Mouse (Mus musculus): ENCODE results near the gene Ulk4. TPM values are rescaled to one million over a fixed set of nuclear protein-coding genes. Genes with fewer than 3 reads are reported as not detected.
"Not testable (repeated sequence)": the region's sequence is repeated elsewhere in the genome, so short reads cannot be mapped to it uniquely, and the experiment has no call there.

Ulk4 gene
- polyA plus RNA-seq, 1 experiment from 2014 or later, result 23.2 TPM

GRCm38 (mm10) chr9:120918642-120919041, 358.4 kb downstream of the Ulk4 start:
- Histone ChIP-seq H3K9ac (replicated peaks) (no peak overlapping the region), H3K4me2 (ENCODE audit: low read depth, low read length) (no peak overlapping the region), H3K27me3 (ENCODE audit: insufficient read depth, low read length) (no peaks in the 10 kb centered on the region), H3K4me1 (ENCODE audit: insufficient read depth) (no peaks in the 10 kb centered on the region), H3K4me3 (ENCODE audit: low read depth, low read length) (no peak overlapping the region), H3K36me3 (replicated peaks; ENCODE audit: insufficient read depth, low read length) (no peaks in the 10 kb centered on the region), H3K9me3 (ENCODE audit: low read length) (no peaks in the 10 kb centered on the region), H3K27ac (ENCODE audit: low read depth) (no peak overlapping the region)
- DNase-seq (no peak), ATAC-seq (no peak)
- TF ChIP-seq CTCF (IDR thresholded peaks at IDR 0.05; ENCODE audit: low read depth) (no peak), EP300 (IDR thresholded peaks at IDR 0.05; ENCODE audit: low read depth) (no peak)
- WGBS (ENCODE audit: insufficient replicate concordance), result 43% methylated on average over 6 of the region's 6 CpGs

- H3K4me3 ChIP-seq (ENCODE audit: low read depth, low read length), result no peak overlapping the region
- H3K4me1 ChIP-seq (ENCODE audit: insufficient read depth), result no peaks in the 10 kb centered on the region
- H3K9me3 ChIP-seq (ENCODE audit: low read length), result no peaks in the 10 kb centered on the region
- DNase-seq (no peak), ATAC-seq (no peak)
- WGBS (ENCODE audit: insufficient replicate concordance), result 78% methylated on average over 5 of the region's 5 CpGs
- no peak for TF ChIP-seq CTCF (IDR thresholded peaks at IDR 0.05; ENCODE audit: low read depth)
- TF ChIP-seq EP300 (IDR thresholded peaks at IDR 0.05; ENCODE audit: low read depth), result no peak
- no peaks in the 10 kb centered on the region for H3K27me3 ChIP-seq (ENCODE audit: insufficient read depth, low read length)
- no peaks in the 10 kb centered on the region for H3K36me3 ChIP-seq (replicated peaks; ENCODE audit: insufficient read depth, low read length)
- no peak overlapping the region for H3K9ac ChIP-seq (replicated peaks)
- H3K27ac ChIP-seq (ENCODE audit: low read depth), result no peak overlapping the region
- H3K4me2 ChIP-seq (ENCODE audit: low read depth, low read length), result no peak overlapping the region
Observed at GRCm38 (mm10) chr9:120918211-120918610, 358.8 kb downstream of the Ulk4 start.

- not testable (repeated sequence) for H3K9ac ChIP-seq (replicated peaks); H3K36me3 ChIP-seq (replicated peaks; ENCODE audit: insufficient read depth, low read length); H3K4me3 ChIP-seq (ENCODE audit: low read depth, low read length); ATAC-seq; H3K4me1 ChIP-seq (ENCODE audit: insufficient read depth); H3K4me2 ChIP-seq (ENCODE audit: low read depth, low read length); H3K27me3 ChIP-seq (ENCODE audit: insufficient read depth, low read length); DNase-seq; H3K9me3 ChIP-seq (ENCODE audit: low read length); H3K27ac ChIP-seq (ENCODE audit: low read depth)
- 81% methylated on average over 2 of the region's 2 CpGs for WGBS (ENCODE audit: insufficient replicate concordance)
Observed at GRCm38 (mm10) chr9:120917619-120918018, 359.4 kb downstream of the Ulk4 start.

DNA sequence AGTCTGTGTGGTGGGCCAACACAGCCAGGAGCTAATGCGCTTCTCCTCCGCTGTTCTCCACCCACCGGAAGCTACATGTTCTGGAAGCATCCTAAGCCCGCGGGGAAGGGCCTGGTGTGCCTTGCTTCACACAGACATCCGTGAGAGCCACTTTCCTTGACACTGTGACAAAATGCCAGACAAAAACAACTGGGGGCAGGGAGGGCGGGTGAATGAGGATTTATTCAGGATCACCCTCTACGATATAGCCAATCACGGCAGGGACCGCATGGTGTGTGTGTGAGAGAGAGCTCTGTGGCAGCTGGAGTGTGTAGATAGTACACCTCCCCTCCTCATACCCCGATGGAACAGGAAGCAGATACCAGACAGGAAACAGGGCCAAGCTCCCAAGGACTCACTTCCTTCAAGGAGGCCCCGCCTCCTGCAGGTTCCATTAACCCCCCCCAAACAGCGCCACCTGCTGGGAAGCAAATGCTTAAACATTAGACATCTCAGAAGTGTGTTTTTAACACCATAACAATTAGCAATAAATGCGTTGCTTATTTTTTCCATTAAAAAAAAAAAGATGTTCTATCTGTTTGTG, 362.0 kb downstream of the Ulk4 start:
- no peak overlapping the region for H3K27ac ChIP-seq (ENCODE audit: low read depth)
- no peak overlapping the region for H3K9ac ChIP-seq (replicated peaks)
- ATAC-seq, result peak; percentile 87
- peak; percentile 80 for DNase-seq
- no peaks in the 10 kb centered on the region for H3K27me3 ChIP-seq (ENCODE audit: insufficient read depth, low read length)
- H3K4me1 ChIP-seq (ENCODE audit: insufficient read depth), result no peaks in the 10 kb centered on the region
- H3K4me2 ChIP-seq (ENCODE audit: low read depth, low read length), result no peak overlapping the region
- no peaks in the 10 kb centered on the region for H3K9me3 ChIP-seq (ENCODE audit: low read length)
- 48% methylated on average over 14 of the region's 14 CpGs for WGBS (ENCODE audit: insufficient replicate concordance)
- TF ChIP-seq CTCF (IDR thresholded peaks at IDR 0.05; ENCODE audit: low read depth) (peak; percentile 70), EP300 (IDR thresholded peaks at IDR 0.05; ENCODE audit: low read depth) (peak; percentile 80)
- no peaks in the 10 kb centered on the region for H3K36me3 ChIP-seq (replicated peaks; ENCODE audit: insufficient read depth, low read length)
- no peak overlapping the region for H3K4me3 ChIP-seq (ENCODE audit: low read depth, low read length)

- H3K36me3 ChIP-seq (replicated peaks; ENCODE audit: insufficient read depth, low read length), result no peaks in the 10 kb centered on the region
- WGBS (ENCODE audit: insufficient replicate concordance), result 80% methylated on average over 4 of the region's 4 CpGs
- TF ChIP-seq EP300 (IDR thresholded peaks at IDR 0.05; ENCODE audit: low read depth) (no peak), CTCF (IDR thresholded peaks at IDR 0.05; ENCODE audit: low read depth) (no peak)
- no peak overlapping the region for H3K9ac ChIP-seq (replicated peaks)
- H3K4me1 ChIP-seq (ENCODE audit: insufficient read depth), result no peaks in the 10 kb centered on the region
- H3K9me3 ChIP-seq (ENCODE audit: low read length), result no peaks in the 10 kb centered on the region
- no peak overlapping the region for H3K4me2 ChIP-seq (ENCODE audit: low read depth, low read length)
- H3K27me3 ChIP-seq (ENCODE audit: insufficient read depth, low read length), result no peaks in the 10 kb centered on the region
- DNase-seq (no peak), ATAC-seq (no peak)
- H3K27ac ChIP-seq (ENCODE audit: low read depth), result no peak overlapping the region
- no peak overlapping the region for H3K4me3 ChIP-seq (ENCODE audit: low read depth, low read length)
Observed at GRCm38 (mm10) chr9:120914429-120914828, 362.6 kb downstream of the Ulk4 start.

GRCm38 (mm10) chr9:120913152-120913551, 363.8 kb downstream of the Ulk4 start:
- H3K9ac ChIP-seq (replicated peaks), result no peak overlapping the region
- ATAC-seq (no peak), DNase-seq (no peak)
- no peak overlapping the region for H3K4me2 ChIP-seq (ENCODE audit: low read depth, low read length)
- H3K9me3 ChIP-seq (ENCODE audit: low read length), result no peaks in the 10 kb centered on the region
- no peaks in the 10 kb centered on the region for H3K27me3 ChIP-seq (ENCODE audit: insufficient read depth, low read length)
- no peak for TF ChIP-seq EP300 (IDR thresholded peaks at IDR 0.05; ENCODE audit: low read depth)
- TF ChIP-seq CTCF (IDR thresholded peaks at IDR 0.05; ENCODE audit: low read depth), result no peak
- 43% methylated on average over 13 of the region's 13 CpGs for WGBS (ENCODE audit: insufficient replicate concordance)
- no peak overlapping the region for H3K27ac ChIP-seq (ENCODE audit: low read depth)
- H3K4me3 ChIP-seq (ENCODE audit: low read depth, low read length), result no peak overlapping the region
- H3K4me1 ChIP-seq (ENCODE audit: insufficient read depth), result no peaks in the 10 kb centered on the region
- H3K36me3 ChIP-seq (replicated peaks; ENCODE audit: insufficient read depth, low read length), result no peaks in the 10 kb centered on the region

DNA sequence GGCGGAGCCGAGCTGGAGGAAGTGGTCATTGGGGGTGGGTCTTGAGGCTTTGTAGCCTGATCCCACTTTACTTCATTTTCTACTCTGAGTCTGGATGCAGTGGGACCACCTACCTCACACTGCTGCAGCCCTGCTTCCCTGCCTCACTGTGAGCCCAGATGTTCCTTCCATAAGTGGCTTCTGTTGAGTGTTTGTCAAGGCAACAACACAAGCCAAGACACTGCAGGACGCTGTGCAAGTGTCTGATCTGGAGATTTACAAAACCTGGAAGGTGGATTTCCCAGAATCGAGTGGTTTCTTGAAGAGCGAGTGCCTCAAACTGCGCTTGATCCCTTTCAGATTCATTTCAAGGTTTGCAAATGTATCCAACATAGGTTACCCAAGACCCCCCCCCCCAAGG, 368.5 kb downstream of the Ulk4 start:
- Histone ChIP-seq H3K4me3 (ENCODE audit: low read depth, low read length) (no peak overlapping the region), H3K4me2 (ENCODE audit: low read depth, low read length) (no peak overlapping the region), H3K4me1 (ENCODE audit: insufficient read depth) (no peaks in the 10 kb centered on the region), H3K9me3 (ENCODE audit: low read length) (no peaks in the 10 kb centered on the region), H3K9ac (replicated peaks) (no peak overlapping the region), H3K36me3 (replicated peaks; ENCODE audit: insufficient read depth, low read length) (no peaks in the 10 kb centered on the region), H3K27ac (ENCODE audit: low read depth) (no peak overlapping the region), H3K27me3 (ENCODE audit: insufficient read depth, low read length) (no peaks in the 10 kb centered on the region)
- 82% methylated on average over 6 of the region's 6 CpGs for WGBS (ENCODE audit: insufficient replicate concordance)
- ATAC-seq (no peak), DNase-seq (no peak)
- TF ChIP-seq EP300 (IDR thresholded peaks at IDR 0.05; ENCODE audit: low read depth) (no peak), CTCF (IDR thresholded peaks at IDR 0.05; ENCODE audit: low read depth) (no peak)

Small RNAs within 50 kb of the gene (microRNA-seq; reads per million reads assigned to microRNA genes)
- gene Mir7090, result not detected

Other genes starting within 250 kb of the Ulk4 start
- 4.9 and 5.1 TPM in 2 replicates for gene Trak1, start 20.3 kb upstream of the Ulk4 start, polyA plus RNA-seq (2015; fragmentation: Nextera tagmentation; extraction: Ambion mirVana)
- gene Cck, start 218.5 kb upstream of the Ulk4 start, polyA plus RNA-seq (2015; fragmentation: Nextera tagmentation; extraction: Ambion mirVana), result not detected in 2 replicates

Data from liver, postnatal 0 days (tissue).